Mouse (Mus musculus) heart, embryonic 10.5 days (tissue): ENCODE results near the gene Serpinb6a. TPM values are rescaled to one million over a fixed set of nuclear protein-coding genes. Genes with fewer than 3 reads are reported as not detected.

Source experiments
- DNase-seq: peaks from one replicate; pipeline ENCODE4 v3.0.0-alpha.2; 2017; ENCODE audit warnings: low spot score
- H3K27ac ChIP-seq: fragments of 300-500 bp; sonication (generic); 2 replicates; pipeline ENCODE4 v1.5.1; 2016; ENCODE audit warnings: mild to moderate bottlenecking
- H3K27me3 ChIP-seq: fragments of 300-500 bp; sonication (generic); 2 replicates; pipeline ENCODE4 v1.6.1; 2016; ENCODE audit warnings: mild to moderate bottlenecking; ENCODE audit not compliant: poor library complexity, insufficient read depth, severe bottlenecking
- H3K36me3 ChIP-seq: fragments of 300-500 bp; sonication (generic); 2 replicates; pipeline ENCODE4 v1.6.1; 2016; ENCODE audit warnings: mild to moderate bottlenecking, moderate library complexity
- H3K4me1 ChIP-seq: fragments of 300-500 bp; sonication (generic); 2 replicates; pipeline ENCODE4 v1.6.1; 2016; ENCODE audit warnings: mild to moderate bottlenecking
- H3K4me3 ChIP-seq: fragments of 300-500 bp; sonication (generic); 2 replicates; pipeline ENCODE4 v1.5.1; 2016; ENCODE audit warnings: mild to moderate bottlenecking, moderate library complexity
- H3K9me3 ChIP-seq: fragments of 300-500 bp; sonication (generic); 2 replicates; pipeline ENCODE4 v1.6.1; 2016; ENCODE audit warnings: mild to moderate bottlenecking, moderate library complexity
- WGBS: fragments of 180-500 bp; shearing (Covaris S2); methylation state at CpG from one replicate; pipeline ENCODE4 v1.1.7; 2016; 5-methylcytosine and 5-hydroxymethylcytosine counted together
- polyA plus RNA-seq: library from polyadenylated mRNA; unstranded; fragments of >200 nt; fragmentation: Nextera tagmentation; extraction: Ambion mirVana; gene quantifications from 2 replicates; pipeline ENCODE4 v1.2.1, GENCODE M21; 2016

Gene Serpinb6a
- polyA plus RNA-seq, 1 experiment from 2014 or later: 38.1 TPM

GRCm38 (mm10) chr13:33934743-33935142 lies 67.9 kb downstream of the Serpinb6a start:
- Histone ChIP-seq H3K27me3 (no peaks in the 10 kb centered on the region), H3K36me3 (no peaks in the 10 kb centered on the region; the same call in 1 of the 2 replicates), H3K4me1 (0 out of 2 replicates have a peak, but pooled peaks cover 3% of the 10 kb centered on the region), H3K27ac (no peak overlapping the region), H3K9me3 (no peaks in the 10 kb centered on the region), H3K4me3 (peak overlapping the region; percentile 82)
- DNase-seq: no peak
- WGBS: 68% methylated on average over 6 of the region's 6 CpGs

GRCm38 (mm10) chr13:33930912-33931311 lies 71.7 kb downstream of the Serpinb6a start:
- no peak for DNase-seq
- 0 out of 2 replicates have a peak, but pooled peaks cover 3% of the 10 kb centered on the region for H3K4me1 ChIP-seq
- H3K9me3 ChIP-seq: no peaks in the 10 kb centered on the region
- H3K36me3 ChIP-seq: no peaks in the 10 kb centered on the region; the same call in 1 of the 2 replicates
- H3K4me3 ChIP-seq: no peak overlapping the region
- 82% methylated on average over 3 of the region's 3 CpGs for WGBS
- no peak overlapping the region for H3K27ac ChIP-seq
- H3K27me3 ChIP-seq: no peaks in the 10 kb centered on the region

- no peak overlapping the region for H3K27ac ChIP-seq
- H3K36me3 ChIP-seq: no peaks in the 10 kb centered on the region; the same call in 1 of the 2 replicates
- H3K27me3 ChIP-seq: no peaks in the 10 kb centered on the region
- DNase-seq: no peak
- 0 out of 2 replicates have a peak, but pooled peaks cover 3% of the 10 kb centered on the region for H3K4me1 ChIP-seq
- no peak overlapping the region for H3K4me3 ChIP-seq
- WGBS: 74% methylated on average over 2 of the region's 2 CpGs
- H3K9me3 ChIP-seq: no peaks in the 10 kb centered on the region
These were observed 72.3 kb downstream of the Serpinb6a start for GRCm38 (mm10) chr13:33930281-33930680.

DNA sequence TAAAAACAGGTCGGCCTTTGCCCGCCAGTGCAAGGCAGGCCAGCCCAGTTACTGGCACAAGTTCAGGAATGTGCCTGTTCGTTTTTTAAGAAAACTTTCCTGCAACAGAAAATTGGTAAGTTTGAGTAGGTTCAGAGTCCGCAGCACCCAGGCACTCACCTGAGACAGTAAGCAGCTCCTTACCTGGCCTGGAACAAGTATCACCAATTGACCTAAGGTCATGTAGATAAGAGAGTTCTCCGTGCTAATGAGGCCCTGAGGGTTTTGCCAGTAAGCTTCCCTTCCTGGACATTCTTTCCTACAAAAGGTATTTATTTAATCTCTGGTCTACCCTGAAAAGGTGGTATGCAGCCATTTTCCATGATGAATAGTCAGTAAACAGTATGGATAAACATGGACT lies 80.9 kb downstream of the Serpinb6a start:
- no peaks in the 10 kb centered on the region for H3K9me3 ChIP-seq
- H3K4me1 ChIP-seq: no peaks in the 10 kb centered on the region
- WGBS: 74% methylated on average over 5 of the region's 5 CpGs
- no peaks in the 10 kb centered on the region for H3K27me3 ChIP-seq
- H3K4me3 ChIP-seq: no peak overlapping the region
- no peak for DNase-seq
- H3K36me3 ChIP-seq: peaks cover 42% of the 10 kb centered on the region
- H3K27ac ChIP-seq: no peak overlapping the region

- H3K36me3 ChIP-seq: peaks cover 42% of the 10 kb centered on the region
These were observed 81.6 kb downstream of the Serpinb6a start for GRCm38 (mm10) chr13:33921041-33921440.

GRCm38 (mm10) chr13:33906821-33907220 lies 95.8 kb downstream of the Serpinb6a start:
- Histone ChIP-seq H3K4me3 (no peak overlapping the region), H3K9me3 (no peaks in the 10 kb centered on the region), H3K27me3 (no peaks in the 10 kb centered on the region), H3K36me3 (no peaks in the 10 kb centered on the region), H3K27ac (no peak overlapping the region), H3K4me1 (peaks cover 3% of the 10 kb centered on the region; the same call in 1 of the 2 replicates)
- DNase-seq: no peak
- 53% methylated on average over 3 of the region's 3 CpGs for WGBS

More at GRCm38 (mm10) chr13:33921041-33921440, 81.6 kb downstream of the Serpinb6a start:
- DNase-seq: no peak
- H3K4me1 ChIP-seq: no peaks in the 10 kb centered on the region
- WGBS: 86% methylated on average over 6 of the region's 6 CpGs
- H3K27ac ChIP-seq: no peak overlapping the region
- no peaks in the 10 kb centered on the region for H3K27me3 ChIP-seq
- H3K4me3 ChIP-seq: no peak overlapping the region
- H3K9me3 ChIP-seq: no peaks in the 10 kb centered on the region

- Histone ChIP-seq H3K27me3 (no peaks in the 10 kb centered on the region), H3K36me3 (no peaks in the 10 kb centered on the region), H3K9me3 (no peaks in the 10 kb centered on the region), H3K4me3 (no peak within 1 kb of the TSS), H3K4me1 (peaks cover 3% of the 10 kb centered on the region; the same call in 1 of the 2 replicates), H3K27ac (no peak within 1 kb of the TSS)
- DNase-seq: no peak
- 76% methylated on average over 18 of the region's 18 CpGs for WGBS
These were observed 97.2 kb downstream of the Serpinb6a start, which contains the start of gene Serpinb6c for GRCm38 (mm10) chr13:33905176-33905954. TSS of gene Serpinb6c (minus strand) at chr13:33905708.

DNA sequence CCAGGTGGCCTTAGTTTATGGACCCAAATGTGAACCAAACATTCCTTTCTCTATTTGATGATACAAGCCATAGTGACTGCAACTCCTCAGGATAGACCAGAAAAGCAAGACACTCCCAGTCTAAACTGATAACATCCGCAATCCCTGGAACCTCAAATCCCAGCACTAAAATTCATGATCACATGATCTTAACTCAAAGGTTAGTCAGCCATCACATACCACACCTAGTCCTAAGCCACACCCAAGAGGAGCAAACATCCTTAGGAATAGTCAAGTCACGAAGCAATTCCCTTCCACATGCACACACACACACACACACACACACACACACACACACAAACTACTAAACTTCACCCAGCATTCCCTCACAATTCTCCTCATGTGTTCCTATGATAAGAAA lies 99.3 kb downstream of the Serpinb6a start:
- H3K27ac ChIP-seq: no peak overlapping the region
- no peaks in the 10 kb centered on the region for H3K4me1 ChIP-seq
- no peak overlapping the region for H3K4me3 ChIP-seq
- WGBS: 84% methylated on average over 2 of the region's 2 CpGs
- no peaks in the 10 kb centered on the region for H3K9me3 ChIP-seq
- no peaks in the 10 kb centered on the region for H3K36me3 ChIP-seq
- no peaks in the 10 kb centered on the region for H3K27me3 ChIP-seq
- no peak for DNase-seq

DNA sequence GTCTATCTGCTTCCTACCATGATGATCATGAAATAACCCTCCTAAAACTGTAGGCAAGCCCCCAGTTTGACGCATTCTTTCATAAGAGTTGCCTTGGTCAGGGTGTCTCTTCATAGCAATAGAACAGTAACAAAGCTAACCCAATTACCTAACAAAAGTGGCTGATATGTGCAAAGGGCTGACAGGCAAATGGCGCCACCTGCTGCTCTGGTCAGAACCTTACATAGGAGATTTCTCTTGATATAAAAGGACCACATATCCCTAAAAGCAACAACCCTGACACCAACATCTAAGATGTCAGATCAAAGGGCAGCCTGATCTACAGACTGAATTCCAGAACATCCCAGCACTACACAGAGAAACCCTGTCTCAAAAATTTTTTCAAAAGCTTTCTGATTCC lies 108.4 kb downstream of the Serpinb6a start:
- Histone ChIP-seq H3K27ac (no peak overlapping the region), H3K27me3 (no peaks in the 10 kb centered on the region), H3K4me1 (no peaks in the 10 kb centered on the region), H3K36me3 (no peaks in the 10 kb centered on the region), H3K9me3 (no peaks in the 10 kb centered on the region), H3K4me3 (no peak overlapping the region)
- WGBS: 43% methylated on average over 2 of the region's 2 CpGs
- DNase-seq: no peak

Other genes with a start within 250 kb of the Serpinb6a start
- not detected in 2 replicates for gene Serpinb6e, start 159.4 kb downstream of the Serpinb6a start, polyA plus RNA-seq
- gene Serpinb6c, start 97.1 kb downstream of the Serpinb6a start, polyA plus RNA-seq: not detected in 2 replicates
- 30.3 and 31.4 TPM in 2 replicates for gene Nqo2, start 38.1 kb downstream of the Serpinb6a start, polyA plus RNA-seq
- 8.3 and 13.4 TPM in 2 replicates for gene Ripk1, start 431 bp downstream of the Serpinb6a start, polyA plus RNA-seq
- gene Bphl, start 34.8 kb upstream of the Serpinb6a start, polyA plus RNA-seq: 41.5 and 45.1 TPM in 2 replicates
- 99.4 and 115 TPM in 2 replicates for gene Tubb2a, start 75.2 kb upstream of the Serpinb6a start, polyA plus RNA-seq
- gene Tubb2b, start 127.7 kb upstream of the Serpinb6a start, polyA plus RNA-seq: 18.8 and 30.7 TPM in 2 replicates
- gene Psmg4, start 160.2 kb upstream of the Serpinb6a start, polyA plus RNA-seq: 66.6 and 70.3 TPM in 2 replicates